Mouse (Mus musculus) mouse embryonic stem cell (cell line): Measurements from ENCODE around the gene Olfr788.

Experiments
- in situ Hi-C, 2 experiments: fragments of 300-500 bp; cut with MboI; formaldehyde crosslinking; loops; 1 replicate in 1 of 2; 3 replicates in 1 of 2; pipeline ENCODE4 v1.14.3; 2019 to 2020; ENCODE audit warnings: low sequenced_read_pairs in 2 of 2, low pct_unique_long_range_greater_than_20kb in 1 of 2, mixed read lengths in 1 of 2; ENCODE audit not compliant: unreplicated experiment in 1 of 2

Gene Olfr788

DNA sequence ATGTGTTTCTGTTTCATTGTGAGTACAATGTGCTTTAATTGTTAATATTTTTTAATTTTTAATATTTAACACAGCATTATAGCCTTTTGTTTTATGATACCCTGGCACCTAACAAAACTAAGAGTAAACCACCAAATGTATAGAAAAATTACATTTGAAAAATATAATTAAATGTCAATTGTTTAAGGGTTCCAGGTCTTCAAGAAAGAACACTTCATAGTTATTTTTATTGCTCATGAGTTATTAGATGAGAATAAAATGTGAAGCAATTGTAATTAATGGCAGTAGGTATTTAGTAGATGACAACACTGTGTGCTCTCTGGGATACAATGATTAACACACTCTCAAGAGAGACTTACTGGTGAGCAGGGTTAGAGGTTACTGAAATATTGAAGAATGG lies at the start of gene Olfr788:
Gene Olfr788 (plus strand): TSS at position 301 of the 400 bp plus-strand sequence.
- in situ Hi-C loops: no loop called here

DNA sequence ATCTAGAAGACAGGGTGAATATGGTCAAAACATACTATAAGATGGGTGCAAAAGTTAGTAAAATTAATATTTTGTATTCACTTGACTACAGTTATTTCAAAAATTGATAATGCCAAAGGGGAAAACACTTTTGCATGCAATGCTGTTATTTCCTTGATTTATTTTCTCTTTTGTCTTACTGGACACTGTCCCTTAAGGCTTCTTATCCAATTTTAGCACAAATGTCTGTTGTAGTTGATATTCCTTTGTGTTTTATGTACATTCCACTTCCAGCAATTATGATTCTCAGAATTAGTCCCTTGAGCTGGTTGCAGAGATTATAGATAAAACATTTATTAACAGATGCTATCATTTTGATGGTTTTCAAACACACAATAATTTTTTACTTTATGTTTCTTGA lies 43.8 kb upstream of the Olfr788 start, which contains the start of gene Olfr786:
Gene Olfr786 (plus strand): TSS at position 301 of the 400 bp plus-strand sequence.
- in situ Hi-C loops: no loop called here

DNA sequence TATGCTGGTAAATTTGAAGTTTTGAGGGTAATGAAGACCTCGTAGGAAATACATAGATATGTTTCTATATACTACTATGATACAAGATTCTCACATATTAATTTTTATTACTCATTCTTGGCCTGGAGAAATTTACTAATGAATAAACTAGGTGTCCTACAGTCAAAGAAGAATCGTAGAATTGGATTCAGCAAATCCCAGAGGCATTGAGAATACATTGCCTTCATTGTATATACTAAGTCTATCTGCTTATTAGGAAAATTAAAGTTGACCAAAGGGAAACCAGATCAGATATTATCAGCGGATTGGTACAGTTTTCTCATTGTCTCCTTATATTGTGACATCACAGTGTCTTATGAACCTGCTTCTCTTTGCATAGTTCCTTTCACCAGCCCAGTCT lies 9.2 kb upstream of the Olfr788 start, which contains the start of gene Olfr787:
Gene Olfr787 (plus strand): TSS at position 301 of the 400 bp plus-strand sequence.
- in situ Hi-C loops: no loop called here

DNA sequence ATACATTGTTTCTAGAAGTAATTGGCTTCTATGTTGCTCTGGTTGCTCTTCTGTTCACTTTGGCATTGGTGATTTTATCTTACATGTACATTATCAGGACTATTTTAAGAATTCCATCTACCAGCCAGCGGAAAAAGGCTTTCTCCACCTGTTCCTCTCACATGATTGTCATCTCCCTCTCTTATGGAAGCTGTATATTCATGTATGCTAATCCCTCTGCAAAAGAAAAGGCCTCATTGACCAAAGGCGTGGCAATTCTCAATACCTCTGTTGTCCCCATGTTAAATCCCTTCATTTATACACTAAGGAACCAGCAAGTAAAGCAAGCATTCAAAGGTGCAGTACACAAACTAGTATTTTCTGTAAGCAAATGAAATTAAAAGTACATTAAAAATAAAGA lies 2.5 kb downstream of the Olfr788 start:
- in situ Hi-C loops: no loop called here

DNA sequence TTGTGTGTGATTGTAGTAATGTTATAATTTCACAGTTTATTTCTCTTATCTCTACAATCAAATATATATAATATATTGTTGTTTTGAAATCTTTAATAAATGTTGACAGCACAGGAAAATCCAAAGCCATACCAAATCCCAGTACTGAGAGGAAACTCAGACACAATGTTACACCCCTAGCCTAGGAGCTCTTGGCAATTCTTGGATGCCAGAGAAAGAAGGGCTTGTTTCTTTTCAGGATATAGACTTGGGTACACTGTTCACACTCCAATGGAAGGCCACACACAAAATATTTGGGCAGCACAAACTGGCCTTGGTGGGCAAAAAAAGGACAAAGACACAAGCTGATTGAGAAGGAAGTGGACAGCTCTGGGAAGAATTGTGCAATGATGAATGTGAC lies 2.9 kb downstream of the Olfr788 start:
- in situ Hi-C loops: no loop called here

DNA sequence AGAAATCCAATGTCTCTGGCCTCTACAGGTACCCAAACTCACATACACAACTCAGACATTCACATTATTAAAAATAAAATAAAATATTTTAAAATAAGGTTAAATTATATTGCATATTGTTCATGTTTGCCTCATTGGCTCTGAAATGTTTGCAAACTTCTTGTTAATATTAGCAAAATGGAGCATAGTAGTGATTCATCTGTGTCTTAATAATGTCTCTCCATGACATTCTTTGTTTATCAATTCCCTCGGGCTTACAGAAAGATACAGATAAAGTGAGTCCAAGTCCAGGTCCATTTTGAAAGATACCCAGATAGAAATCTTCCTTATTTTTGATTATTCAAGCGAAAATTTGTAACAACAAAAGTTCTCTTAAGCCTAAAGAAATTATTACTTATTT lies 13.7 kb downstream of the Olfr788 start, which contains the start of gene Olfr789:
Gene Olfr789 (plus strand): TSS at position 301 of the 400 bp plus-strand sequence.
- in situ Hi-C loops: no loop called here

DNA sequence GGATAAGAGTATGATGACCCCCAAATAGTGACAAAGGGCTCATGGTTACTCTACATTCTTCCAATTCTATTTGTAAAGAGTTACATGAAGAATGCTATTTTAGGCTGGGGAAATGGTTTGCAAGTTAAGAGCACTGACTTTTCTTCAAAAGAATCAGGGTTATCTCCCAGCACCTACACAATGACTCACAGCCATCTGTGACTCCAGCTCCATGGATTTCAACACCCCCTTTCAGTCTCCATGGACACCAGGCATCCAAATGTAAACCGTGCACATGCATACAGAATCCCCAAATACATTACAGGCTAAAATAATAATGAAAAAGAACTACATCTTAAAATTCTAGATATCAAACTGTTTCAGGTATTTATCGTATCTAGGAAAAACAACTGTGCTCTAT lies 19.3 kb downstream of the Olfr788 start:
- in situ Hi-C loops: no loop called here

DNA sequence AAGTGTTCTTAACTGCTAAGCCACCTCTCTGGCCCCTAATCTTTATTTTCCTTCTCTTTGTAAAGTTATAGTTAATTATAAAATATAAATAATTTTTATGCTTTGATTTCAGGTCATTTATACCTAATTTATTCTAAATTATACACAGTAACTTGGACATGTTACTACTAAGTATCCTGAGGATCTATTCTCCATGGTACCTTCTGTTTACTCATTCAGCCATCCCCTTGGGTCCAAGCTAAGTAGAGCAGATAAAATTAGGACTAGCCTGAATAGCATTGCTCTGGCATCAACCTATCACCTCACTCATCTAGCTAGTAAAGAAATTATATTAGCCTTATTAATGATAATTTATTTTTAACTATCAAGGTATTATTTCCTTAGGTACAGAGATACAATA lies 27.4 kb downstream of the Olfr788 start, which contains the start of gene Olfr790:
Gene Olfr790 (plus strand): TSS at position 301 of the 400 bp plus-strand sequence.
- in situ Hi-C loops: no loop called here

DNA sequence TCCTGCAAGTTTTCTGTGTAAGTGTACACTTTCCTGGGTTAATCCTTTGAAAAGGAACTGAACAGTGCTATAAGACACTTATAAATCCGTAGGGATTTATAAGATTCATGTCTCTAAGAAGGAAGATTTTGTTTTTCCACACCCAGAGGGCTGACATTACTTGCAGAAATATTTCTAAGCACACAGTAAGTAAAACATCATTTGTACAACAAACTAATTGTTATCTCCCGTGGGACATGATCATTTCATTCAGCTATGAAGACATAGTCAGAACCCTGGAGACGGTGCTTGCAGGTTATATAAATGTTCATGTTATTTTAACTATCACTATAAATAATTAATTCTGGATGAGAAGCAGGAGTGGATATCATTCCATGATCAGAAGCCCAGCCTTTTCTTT lies 50.7 kb downstream of the Olfr788 start, which contains the start of gene Olfr791:
Gene Olfr791 (plus strand): TSS at position 301 of the 400 bp plus-strand sequence.
- in situ Hi-C loops: no loop called here
